Mouse (Mus musculus) Muller cell, postnatal 12 days (primary cell): ENCODE data around the gene 4932438H23Rik.

Experiments used
- DNase-seq: peaks from one replicate; pipeline ENCODE4 v3.0.0-alpha.2; 2015; ENCODE audit errors: inconsistent ontology term

Gene 4932438H23Rik

DNA sequence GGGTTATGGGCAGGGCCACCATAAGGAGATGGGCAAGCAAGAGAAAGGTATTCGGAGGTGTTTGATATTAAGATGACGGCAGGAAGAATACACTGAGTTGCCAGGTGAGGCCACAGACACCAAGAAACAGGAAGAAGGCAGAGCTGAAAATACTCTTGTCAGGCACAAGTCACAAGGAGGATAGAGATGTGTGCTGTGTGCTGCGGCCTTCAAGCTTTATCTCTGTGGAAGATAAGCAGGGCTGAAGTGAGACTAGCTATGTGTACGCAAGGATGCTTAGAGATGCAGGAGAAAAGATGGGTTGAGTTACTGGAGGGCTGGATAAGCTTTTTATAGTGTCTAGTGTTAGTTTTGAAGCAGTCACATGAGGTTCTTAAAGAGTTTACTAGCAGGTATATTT lies 37.7 kb downstream of the 4932438H23Rik start:
- no peak for DNase-seq

DNA sequence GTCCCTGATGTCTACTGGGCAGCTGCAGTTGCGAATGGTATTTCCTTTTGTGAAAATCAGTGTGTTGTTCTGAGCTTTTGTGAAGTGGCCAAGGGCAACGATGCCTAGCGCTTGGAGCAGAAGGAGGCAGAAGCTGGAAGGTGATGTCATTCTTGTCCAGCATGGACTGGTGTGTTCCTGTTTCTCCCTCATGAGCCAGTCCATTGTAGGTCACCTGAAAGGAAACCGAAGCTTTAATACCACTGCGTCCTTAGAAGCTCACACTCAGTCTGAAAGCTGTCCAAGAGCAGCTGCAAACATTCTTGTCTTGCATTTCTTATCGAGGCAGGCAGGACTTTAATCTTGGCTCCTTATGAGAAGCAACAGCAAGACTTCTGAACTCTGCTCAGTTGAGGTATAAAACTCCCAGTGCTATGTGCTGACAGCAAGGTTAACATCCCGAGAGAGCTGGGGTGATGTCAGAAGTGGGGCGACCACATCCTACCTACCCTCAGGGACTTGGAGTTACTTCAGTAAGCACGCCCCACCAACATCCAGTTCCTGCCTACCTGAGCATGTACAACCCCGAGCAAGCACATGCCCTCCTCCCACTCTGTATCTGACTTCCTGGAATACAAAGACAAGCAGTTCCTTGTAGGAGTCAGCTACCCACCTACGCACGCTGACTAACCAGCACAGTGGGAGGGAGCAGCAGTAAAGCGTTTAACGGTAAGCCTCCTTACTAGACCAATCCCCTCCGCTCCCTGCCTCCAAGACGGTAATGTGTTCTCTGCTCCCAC lies 38.7 kb downstream of the 4932438H23Rik start:
- DNase-seq: peak; percentile 34

DNA sequence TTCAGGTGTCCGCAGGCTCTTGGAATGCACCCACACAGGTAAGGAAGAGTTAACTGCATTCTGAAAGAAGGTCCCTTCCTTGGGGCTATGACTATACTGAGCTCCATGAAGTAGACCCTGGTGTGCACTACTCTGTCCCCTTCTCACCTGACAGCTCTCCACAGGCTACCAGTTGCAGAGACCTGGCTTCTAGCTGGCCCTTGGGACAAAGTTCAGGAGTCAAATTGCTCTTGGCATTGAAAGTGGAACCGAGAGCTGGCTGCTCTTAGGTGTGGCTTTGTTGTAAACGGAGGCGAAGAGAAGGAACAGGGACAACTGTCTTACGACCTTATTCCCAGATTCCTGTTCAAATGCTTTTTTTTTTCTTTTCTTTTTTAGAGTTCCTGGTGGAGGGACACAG lies 39.8 kb downstream of the 4932438H23Rik start:
- no peak for DNase-seq

DNA sequence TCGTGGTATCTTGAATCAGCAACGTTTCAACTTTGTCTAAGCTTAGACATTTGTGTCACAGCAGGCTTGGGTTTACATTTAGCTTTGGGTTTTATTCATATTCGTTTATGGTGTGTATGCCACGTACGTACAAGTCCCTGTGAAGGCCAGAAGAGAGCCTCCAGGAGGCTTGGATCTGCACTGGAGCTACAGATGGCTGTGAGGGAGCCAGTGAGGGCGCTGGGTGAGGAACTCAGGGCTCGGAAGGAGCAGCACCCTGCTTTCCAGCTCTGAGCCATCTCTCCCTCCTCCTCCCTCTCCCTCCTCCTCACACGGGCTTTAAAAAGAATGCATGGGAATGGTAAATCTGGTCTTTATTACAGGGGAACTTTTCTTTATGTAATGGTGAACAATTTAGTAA lies 41.3 kb downstream of the 4932438H23Rik start:
- DNase-seq: no peak

DNA sequence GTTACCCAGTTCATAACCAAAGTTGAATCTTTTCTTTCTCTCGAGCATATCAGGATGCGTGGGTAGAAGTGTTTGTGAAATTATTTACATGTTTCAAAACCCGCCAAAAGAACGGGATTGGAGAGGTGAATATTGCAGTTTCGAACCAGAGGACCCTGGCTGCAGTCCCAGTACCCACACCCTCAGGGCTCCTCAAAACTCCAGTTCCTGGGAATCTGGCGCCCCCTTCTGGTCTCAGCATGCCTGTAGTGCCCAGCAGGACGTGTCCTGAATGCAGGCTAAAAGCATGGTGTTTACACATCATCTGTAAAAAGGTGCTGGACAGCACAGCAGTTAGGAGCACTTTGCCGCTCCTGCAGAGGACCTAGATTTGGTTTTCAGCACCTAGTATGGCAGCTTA lies 49.4 kb downstream of the 4932438H23Rik start:
- peak; percentile 20 for DNase-seq

DNA sequence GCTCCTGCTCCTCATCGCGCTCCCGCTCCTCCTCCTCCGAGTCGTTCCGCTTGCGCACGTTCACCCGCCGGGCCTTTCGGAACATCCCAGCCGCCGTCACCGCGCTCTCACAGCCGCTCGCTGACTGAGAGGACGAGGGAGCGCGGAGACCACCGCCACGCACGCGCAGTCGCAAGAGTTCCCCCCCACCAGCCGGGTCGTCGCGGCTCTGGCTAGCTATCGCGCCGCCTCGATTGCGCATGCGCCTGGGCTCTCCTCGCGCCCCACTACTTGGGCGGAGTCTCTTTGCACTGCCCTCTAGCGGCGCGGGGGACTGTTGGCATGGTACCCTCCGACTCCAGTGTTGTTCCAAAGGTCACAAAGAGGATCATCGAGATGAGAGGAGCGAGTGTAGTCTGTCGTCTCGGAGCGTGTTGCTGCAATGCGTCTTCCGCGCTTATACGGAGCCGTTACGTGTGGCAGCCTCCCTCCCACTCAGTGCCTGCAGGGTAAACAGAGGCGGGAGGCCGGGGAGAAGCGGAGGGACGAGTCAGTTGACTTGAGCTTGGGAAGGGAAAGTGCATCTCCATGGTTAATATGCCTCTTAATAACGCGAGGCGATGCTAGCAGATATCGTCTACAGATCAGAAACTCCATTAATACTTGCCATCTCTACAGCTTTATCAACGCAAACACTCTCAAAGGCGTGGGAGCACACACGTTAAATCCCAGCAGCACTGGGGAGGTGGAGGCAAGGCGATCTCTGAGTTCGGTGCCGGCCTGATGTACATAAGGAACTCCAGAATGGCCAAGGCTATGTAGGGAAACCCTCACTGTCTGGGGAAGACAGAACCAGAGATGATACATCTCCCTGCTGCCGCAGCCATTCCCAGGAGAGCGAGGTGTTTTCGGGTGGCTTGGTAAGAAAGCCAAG lies 50.4 kb downstream of the 4932438H23Rik start, which contains the start of gene Paxbp1:
TSS of gene Paxbp1 (minus strand) at position 274 of the 913 bp plus-strand sequence.
- peak; percentile 98 for DNase-seq

DNA sequence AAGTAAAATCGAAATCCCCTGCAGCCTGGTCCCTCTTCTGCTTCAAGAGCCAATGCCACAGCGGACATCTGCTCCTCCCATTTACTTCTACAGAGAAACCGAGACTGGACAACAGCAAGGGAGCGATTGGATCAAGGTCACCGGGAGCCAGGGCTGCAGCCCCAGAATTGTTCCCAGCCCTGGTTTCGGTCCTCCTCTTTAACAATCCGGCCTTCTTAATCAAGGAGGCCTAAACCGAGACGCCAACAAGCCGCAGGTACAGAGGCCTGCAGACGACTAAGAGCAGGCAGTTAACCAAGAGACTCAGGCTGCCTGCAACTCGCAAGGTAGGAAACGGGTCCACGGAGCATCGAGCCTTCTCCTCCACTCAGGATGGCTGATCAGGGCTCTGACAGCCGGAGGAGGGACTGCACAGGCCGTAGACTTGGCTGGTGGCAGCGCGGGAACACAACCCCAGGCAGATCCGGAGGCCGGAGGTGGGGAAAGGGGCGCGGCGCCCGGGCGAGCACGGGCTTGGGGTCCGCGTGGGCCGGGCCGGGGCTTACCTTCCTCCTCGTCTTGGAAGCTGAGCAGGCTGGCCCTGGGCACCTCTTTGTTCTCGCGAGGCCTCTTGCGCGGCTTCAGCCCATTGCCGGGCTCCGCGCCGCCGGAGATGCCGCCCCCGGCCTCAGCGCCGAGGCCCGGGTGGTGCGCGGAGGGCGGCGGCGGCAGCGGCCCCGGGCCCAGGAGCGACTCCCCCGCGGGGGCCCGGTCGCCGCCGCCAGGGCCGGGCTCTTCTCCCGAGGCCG lies 51.3 kb downstream of the 4932438H23Rik start:
- peak; percentile 79 for DNase-seq

DNA sequence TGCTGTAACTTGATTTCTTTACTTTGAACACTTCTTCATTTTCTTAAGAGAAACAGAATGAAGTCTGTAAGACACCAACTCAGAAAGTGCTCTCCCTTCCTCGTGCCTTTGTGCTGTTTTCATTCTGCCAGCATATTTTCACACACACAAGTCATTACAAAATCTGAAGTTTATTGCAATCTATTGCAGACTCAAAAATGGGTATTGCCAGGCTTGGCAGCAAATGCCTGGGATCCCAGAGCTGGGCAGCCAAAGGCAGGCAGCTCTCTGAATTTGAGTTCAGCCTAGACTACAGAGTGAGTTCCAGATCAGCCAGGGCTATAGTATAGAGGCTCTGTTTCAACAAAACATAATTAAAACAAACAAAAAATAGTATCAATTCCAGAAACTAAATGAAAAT lies 52.3 kb downstream of the 4932438H23Rik start:
- DNase-seq: no peak

DNA sequence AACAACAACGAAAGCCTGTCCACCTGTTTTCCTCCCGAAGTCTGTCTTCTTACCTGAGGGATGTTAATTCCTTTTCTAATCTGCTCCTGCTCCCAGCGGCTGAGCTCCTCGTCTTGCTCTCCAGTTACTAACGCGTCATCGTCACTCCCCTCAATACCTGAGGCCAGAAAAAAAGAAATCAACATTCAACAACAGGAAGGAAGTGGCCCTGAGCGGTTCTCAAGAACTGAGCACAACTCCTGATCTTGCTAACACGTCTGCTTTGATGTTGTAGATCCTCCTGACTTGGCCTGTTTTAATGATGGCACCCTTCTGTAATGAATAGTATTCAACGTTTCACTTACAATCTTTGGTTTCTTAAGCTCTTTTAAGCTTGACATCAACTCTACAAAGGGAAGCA lies 59.1 kb downstream of the 4932438H23Rik start:
- no peak for DNase-seq

DNA sequence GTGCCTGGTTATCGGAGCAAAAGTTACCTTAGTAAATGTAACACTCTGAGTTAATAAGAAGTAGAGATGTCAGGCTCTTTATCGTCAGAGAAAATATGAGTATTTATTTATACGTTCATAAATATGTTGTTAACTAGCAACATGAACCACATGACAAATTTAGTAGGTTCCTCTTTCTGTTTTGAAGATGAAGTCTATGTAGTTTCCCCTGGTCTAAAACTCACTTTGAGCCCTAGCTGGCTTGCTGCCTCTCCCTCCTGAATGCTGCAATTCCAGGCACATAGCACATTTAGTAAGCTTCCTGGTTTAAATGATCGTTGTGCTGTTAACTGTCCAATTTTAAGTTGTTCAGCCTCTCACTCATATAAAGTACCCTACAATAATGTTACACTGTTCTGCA lies 64.2 kb downstream of the 4932438H23Rik start:
- DNase-seq: no peak

DNA sequence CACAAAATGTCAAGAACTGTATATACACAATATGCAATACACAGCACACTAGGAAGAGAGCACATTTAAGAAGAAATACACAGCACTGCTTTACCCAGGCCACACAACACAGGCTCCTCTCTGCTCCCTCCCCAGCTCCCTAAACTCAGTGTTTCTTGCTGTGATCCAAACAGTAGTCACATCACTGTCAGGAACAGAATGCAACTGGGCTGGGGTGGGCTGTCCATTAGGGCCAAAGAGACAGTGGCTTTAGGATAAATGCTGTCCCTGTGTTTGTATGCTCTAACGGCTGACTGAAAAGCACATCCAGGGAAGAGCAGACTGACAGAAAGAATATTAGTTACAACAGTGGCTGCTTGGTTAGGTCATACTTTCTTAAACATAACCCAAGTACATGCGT lies 65.0 kb downstream of the 4932438H23Rik start:
- DNase-seq: no peak

DNA sequence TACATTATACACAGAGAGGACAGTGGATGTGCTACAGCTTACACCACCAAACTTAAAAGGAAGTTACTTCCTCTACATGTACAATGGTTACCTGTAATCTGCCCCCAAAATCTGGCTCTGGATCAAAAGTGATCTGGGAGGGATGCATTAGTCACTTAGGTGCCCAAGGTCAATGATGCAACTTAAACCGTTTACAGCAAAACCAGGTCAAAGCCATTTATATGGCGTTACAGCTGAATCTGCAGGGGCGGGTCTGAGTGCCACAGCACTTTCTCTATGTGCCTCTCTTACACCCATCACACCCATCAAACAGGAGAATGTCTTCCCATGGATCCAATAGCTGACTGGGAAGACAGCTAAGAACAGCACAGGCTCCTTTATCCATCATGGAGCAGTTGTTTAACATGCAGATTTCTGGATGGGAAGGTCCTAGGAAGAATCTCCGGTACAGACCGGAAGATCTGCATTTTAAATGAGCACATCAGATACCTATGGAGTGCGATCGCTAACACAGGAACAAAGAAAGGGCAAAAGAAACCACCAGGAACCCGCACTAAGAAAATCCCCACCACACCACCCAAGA lies 65.7 kb downstream of the 4932438H23Rik start:
- DNase-seq: no peak

DNA sequence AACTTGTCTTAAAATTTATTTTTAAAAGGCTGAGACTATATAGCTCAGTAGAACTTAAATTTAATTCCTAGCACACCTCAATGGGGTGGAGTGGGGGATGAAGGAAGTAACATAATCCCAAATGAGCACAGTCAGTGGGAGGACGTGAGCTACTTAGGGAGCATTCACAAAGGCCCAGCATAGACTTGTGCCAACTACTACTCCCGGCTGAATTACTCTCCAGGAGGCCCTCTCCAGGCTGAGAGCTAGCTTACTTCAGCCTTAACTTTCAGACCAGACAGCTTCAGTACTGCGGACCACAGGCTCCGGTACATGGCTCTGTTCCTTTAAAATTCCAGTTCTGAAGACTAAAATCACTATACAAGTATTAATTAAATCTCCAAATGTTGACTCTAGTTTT lies 68.6 kb downstream of the 4932438H23Rik start:
- no peak for DNase-seq

DNA sequence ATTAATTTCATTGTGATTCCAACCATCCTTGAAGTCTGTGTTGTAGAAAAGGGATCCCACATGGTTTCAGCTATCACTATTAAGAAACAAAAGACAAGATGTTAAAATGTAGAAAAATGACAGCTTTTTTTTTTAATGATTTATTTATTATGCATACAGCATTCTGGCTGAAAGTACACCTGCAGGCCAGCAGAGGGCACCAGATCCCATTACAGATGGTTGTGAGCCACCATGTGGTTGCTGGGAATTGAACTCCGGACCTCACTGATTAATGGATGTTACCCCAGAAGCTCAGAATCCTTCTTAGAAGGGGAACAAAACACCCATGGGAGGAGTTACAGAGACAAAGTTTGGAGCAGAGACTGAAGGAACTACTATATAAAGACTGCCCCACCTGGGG lies 71.5 kb downstream of the 4932438H23Rik start:
- no peak for DNase-seq

DNA sequence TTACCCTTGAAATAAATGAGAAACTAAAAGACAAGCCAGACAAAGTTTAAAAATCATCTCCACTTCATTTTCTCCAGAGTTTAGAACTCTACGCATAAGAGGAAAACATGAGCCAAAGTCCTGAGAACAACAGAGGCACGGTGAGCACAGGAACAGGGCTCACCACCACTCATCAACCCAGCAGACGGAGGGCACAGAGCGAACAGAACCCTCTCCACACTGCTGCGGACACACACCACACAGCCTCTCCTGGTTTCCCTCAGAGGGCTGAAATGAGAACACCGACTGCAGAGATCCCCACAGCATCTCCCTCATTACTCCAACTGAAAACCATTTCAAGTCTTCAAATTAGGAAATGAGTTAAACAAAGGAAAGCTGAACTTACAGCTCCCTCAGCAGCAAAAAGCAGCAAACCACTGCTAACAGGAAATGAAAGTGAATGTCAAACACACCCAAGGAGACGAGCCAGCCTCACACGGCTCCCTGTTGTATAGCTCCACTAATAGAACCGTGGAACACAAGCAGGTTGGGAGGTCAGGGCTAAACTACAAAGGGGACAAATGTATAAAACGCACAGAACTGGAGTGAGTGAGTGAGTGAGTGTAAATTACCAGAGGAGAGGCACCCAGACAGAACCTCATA lies 74.0 kb downstream of the 4932438H23Rik start:
- DNase-seq: no peak

DNA sequence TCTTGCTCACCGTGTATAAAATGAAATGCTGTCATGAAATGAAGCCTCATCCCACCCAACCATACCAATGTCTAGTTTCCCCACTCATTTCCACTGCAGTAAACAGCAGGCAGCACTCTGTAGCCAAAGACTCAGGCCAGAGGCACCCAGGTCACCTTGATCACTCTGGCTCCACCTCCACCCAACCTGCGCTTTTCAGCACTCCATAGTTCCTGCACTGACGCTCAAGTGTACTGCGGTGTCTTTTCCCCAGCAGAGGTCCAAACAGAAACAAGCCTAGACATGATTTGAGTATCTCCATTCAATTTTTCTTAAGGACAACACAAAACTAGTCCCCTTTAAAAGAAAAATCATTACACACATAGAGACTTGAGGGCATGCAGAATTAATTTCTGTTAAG lies 75.4 kb downstream of the 4932438H23Rik start:
- no peak for DNase-seq

DNA sequence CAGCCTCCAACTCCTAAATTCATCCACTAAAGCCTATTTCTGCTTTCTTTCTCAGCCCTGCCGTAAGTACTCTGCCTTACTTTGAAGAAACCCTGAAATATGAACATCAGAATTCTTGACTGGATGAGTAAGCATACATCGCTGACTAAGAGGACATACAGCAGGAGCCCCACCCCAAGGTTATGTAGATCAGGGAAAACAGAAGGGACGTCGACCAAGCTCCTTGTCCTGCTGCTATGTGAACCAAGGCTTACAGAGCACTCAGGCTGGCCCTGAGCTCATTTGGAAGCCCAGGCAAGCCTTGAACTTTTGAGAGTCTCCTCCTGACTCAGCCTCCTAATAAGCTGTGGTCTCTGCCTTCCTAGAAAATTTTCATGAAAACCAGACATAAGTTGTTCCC lies 79.2 kb downstream of the 4932438H23Rik start:
- no peak for DNase-seq

DNA sequence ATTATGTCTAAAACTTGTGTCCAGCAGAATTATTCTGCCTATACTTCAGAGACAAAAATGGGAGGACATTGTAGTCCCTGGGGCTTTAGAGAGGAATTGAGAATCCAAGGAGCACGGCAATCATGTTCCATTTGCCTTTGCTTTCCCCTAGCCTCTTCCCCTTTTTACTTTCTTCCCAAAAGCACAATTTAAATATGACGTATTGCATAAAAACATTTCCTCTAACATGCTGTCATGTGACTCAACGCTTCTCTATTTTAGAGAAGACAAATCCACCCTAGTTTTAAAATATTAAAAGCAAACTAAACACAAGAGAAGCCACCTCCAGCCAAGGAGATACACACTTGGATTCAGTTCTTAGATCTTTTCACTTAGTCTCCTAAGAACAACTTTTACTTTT lies 83.1 kb downstream of the 4932438H23Rik start:
- peak; percentile 5 for DNase-seq

DNA sequence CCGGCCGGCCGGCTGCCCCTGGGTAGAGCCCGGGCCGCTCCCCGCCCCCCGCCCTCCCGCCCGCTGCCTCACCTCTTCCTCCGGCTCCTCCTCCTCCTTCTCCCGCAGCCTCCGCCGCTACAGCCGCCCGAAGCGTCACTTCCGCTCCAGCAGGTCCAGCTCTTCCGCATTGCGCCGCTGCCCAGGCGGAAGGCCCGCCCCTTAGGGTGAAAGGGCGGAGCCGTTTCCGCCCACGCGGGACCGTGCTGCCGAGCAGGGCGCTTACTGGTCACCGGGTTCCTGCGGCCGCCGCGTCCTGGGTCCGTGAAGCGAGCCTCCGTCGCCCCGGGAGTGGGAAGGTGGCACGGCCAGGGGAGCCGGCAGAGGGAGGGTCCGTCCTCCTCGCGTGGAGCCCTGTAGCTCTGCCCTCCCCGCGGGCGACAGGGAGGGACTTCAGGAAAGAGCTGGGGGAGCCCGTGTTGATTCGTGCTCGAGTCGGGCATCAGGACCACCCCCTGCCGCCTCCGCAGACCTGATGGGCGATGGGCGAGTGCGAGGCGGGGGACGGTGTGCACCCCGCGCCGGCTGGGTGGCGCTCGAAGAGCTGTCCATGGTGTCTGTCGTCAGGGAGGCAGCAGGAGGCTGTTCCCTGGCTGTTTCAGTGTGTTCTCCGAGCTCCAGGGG lies 83.8 kb downstream of the 4932438H23Rik start, which contains the start of gene Synj1:
TSS of gene Synj1 (minus strand) at position 288 of the 663 bp plus-strand sequence.
- peak; percentile 97 for DNase-seq

DNA sequence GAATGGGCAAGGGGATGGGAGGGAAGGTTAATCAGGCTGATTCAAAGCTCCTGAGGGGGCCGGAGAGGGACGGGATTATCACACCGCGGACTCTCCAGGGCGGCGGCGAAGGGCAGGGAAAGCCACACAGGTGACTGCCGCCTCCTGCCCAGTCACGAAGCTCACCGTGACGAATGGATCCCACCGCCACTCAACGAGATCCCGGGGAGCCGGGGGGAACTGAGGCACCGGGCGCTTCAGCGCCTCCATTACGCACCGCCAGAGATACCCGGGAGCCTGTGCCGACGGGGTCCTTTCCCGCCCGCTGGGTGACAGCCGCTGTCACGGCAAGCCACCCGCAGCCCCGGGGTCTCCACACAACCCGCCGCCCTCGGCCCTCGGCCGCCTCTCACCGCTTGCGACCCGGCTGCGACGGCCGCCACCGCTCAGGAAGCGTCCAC lies 84.3 kb downstream of the 4932438H23Rik start:
- DNase-seq: no peak
